In the genomic region with DNA sequence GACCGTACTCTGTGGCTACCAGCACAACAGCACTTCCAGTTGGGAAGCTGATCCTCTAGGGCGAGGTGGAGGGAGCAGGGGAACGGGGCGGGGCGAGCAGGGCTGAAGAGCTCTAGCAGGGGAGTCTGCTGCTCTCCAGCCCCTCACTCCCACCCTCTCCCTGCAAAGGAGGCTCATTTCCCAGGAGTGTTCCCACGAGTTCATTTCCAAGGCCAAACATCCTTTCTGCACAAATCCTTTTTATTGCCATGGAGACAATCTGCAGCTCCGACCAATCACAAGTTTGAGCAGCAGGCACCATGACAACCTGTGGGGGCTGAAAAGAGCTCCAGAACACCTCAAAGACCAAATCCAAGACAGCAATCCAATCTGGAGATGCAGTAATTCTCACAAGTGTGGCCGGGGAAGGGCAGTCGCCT, we compare ENCODE assay signal across 12 mouse cellular contexts. TPM values are rescaled to one million over a fixed set of nuclear protein-coding genes. Genes with fewer than 3 reads are reported as not detected.
DNase-seq lines count a peak whose midpoint lies in the region; ATAC-seq and TF ChIP-seq lines count a peak whose summit lies in the region.
"Had no signal": no experiment of that assay in that cellular context is flagged by ENCODE, and none has a peak within 500 bp of the region (broad histone marks: within the 10 kb centered on the region; RNA-seq: fewer than 3 reads in every experiment).

No protein-coding gene starts in this region.

- peak; percentile 29; the same call in 1 of the 2 replicates for ATAC-seq in stomach, embryonic 16.5 days (ENCODE audit: insufficient read depth, low FRiP score)
- ATAC-seq in stomach, postnatal 0 days (ENCODE audit: low FRiP score, low TSS enrichment), result no peak
- peak; percentile 78; the same call in 1 of the 2 replicates for ATAC-seq in hindbrain, embryonic 14.5 days (ENCODE audit: low FRiP score)
- ATAC-seq in limb, embryonic 14.5 days (ENCODE audit: low FRiP score, low read depth), result peak; percentile 78

- no peak overlapping the region for H3K4me2 ChIP-seq in stomach, embryonic 16.5 days (ENCODE audit: low read depth, low read length)
- no peak overlapping the region for H3K4me2 ChIP-seq in stomach, postnatal 0 days (replicated peaks; ENCODE audit: low read depth)
- no peak overlapping the region for H3K4me2 ChIP-seq in hindbrain, embryonic 14.5 days (replicated peaks)
- H3K4me2 ChIP-seq in limb, embryonic 14.5 days (replicated peaks; ENCODE audit: low read depth, low read length, severe bottlenecking), result no peak overlapping the region
- H3K4me2 ChIP-seq: embryonic facial prominence, embryonic 15.5 days had no signal

- no peak for TF ChIP-seq POLR2A in limb, embryonic 14.5 days (IDR thresholded peaks at IDR 0.05; ENCODE audit: borderline replicate concordance, extremely low read depth, insufficient read depth, insufficient read length)

- intact Hi-C loops in gastrocnemius, postnatal 36 days (cut with DNase I), result no loop called here

- no peak overlapping the region for H3K27ac ChIP-seq in stomach, embryonic 16.5 days (ENCODE audit: low read length)
- no peak overlapping the region for H3K27ac ChIP-seq in stomach, postnatal 0 days (replicated peaks)
- H3K27ac ChIP-seq in hindbrain, embryonic 14.5 days, result peak overlapping the region; percentile 39
- H3K27ac ChIP-seq in limb, embryonic 14.5 days (replicated peaks; ENCODE audit: low read depth, low read length), result no peak overlapping the region
- H3K27ac ChIP-seq: embryonic facial prominence, embryonic 15.5 days; liver, embryonic 14.5 days had no signal

- no peak for TF ChIP-seq EP300 in stomach, postnatal 0 days (optimal IDR thresholded peaks at IDR 0.05)

- H3K9me3 ChIP-seq in stomach, embryonic 16.5 days (replicated peaks; ENCODE audit: control insufficient read depth, low read length), result no peaks in the 10 kb centered on the region
- H3K9me3 ChIP-seq in stomach, postnatal 0 days (ENCODE audit: control insufficient read depth, low read length), result no peaks in the 10 kb centered on the region
- H3K9me3 ChIP-seq in hindbrain, embryonic 14.5 days (ENCODE audit: control insufficient read depth, low read length), result no peaks in the 10 kb centered on the region
- no peaks in the 10 kb centered on the region for H3K9me3 ChIP-seq in limb, embryonic 14.5 days (ENCODE audit: control insufficient read depth, low read length)
- H3K9me3 ChIP-seq: embryonic facial prominence, embryonic 15.5 days had no signal

- H3K27me3 ChIP-seq in stomach, embryonic 16.5 days (ENCODE audit: control insufficient read depth, insufficient read depth, low read length), result no peaks in the 10 kb centered on the region
- H3K27me3 ChIP-seq in stomach, postnatal 0 days (ENCODE audit: control insufficient read depth, insufficient read depth, low read length), result no peaks in the 10 kb centered on the region
- H3K27me3 ChIP-seq in hindbrain, embryonic 14.5 days (ENCODE audit: control insufficient read depth, insufficient read depth, low read length), result 0 out of 2 replicates have a peak, but pooled peaks cover 3% of the 10 kb centered on the region
- H3K27me3 ChIP-seq in limb, embryonic 14.5 days (ENCODE audit: control insufficient read depth, insufficient read depth, low read length), result no peaks in the 10 kb centered on the region
- H3K27me3 ChIP-seq: embryonic facial prominence, embryonic 15.5 days had no signal

- H3K9ac ChIP-seq in stomach, embryonic 16.5 days (ENCODE audit: low read length), result no peak overlapping the region
- H3K9ac ChIP-seq in stomach, postnatal 0 days (ENCODE audit: low read length), result no peak overlapping the region
- no peak overlapping the region for H3K9ac ChIP-seq in hindbrain, embryonic 14.5 days
- no peak overlapping the region for H3K9ac ChIP-seq in limb, embryonic 14.5 days (ENCODE audit: low read depth, low read length, severe bottlenecking)
- H3K9ac ChIP-seq: embryonic facial prominence, embryonic 15.5 days; liver, embryonic 14.5 days had no signal

- H3K36me3 ChIP-seq in stomach, embryonic 16.5 days (ENCODE audit: control insufficient read depth, insufficient read depth, low read length), result no peaks in the 10 kb centered on the region
- no peaks in the 10 kb centered on the region for H3K36me3 ChIP-seq in stomach, postnatal 0 days (ENCODE audit: control insufficient read depth, insufficient read depth, low read length)
- no peaks in the 10 kb centered on the region for H3K36me3 ChIP-seq in hindbrain, embryonic 14.5 days (replicated peaks; ENCODE audit: control insufficient read depth, insufficient read depth)
- no peaks in the 10 kb centered on the region for H3K36me3 ChIP-seq in limb, embryonic 14.5 days (ENCODE audit: control insufficient read depth, insufficient read depth, low read length)
- H3K36me3 ChIP-seq: embryonic facial prominence, embryonic 15.5 days had no signal

- H3K4me1 ChIP-seq in stomach, embryonic 16.5 days (ENCODE audit: control insufficient read depth, insufficient read depth, low read length), result no peaks in the 10 kb centered on the region
- no peaks in the 10 kb centered on the region for H3K4me1 ChIP-seq in stomach, postnatal 0 days (replicated peaks; ENCODE audit: control insufficient read depth, insufficient read depth)
- peaks cover 14% of the 10 kb centered on the region for H3K4me1 ChIP-seq in hindbrain, embryonic 14.5 days (replicated peaks; ENCODE audit: control insufficient read depth, insufficient read depth, low read length)
- no peaks in the 10 kb centered on the region; the same call in 1 of the 2 replicates for H3K4me1 ChIP-seq in limb, embryonic 14.5 days (ENCODE audit: control insufficient read depth, insufficient read depth, low read length)
- H3K4me1 ChIP-seq: embryonic facial prominence, embryonic 15.5 days had no signal

- DNase-seq in stomach, postnatal 0 days (ENCODE audit: low spot score), result no peak
- DNase-seq in hindbrain, embryonic 14.5 days (ENCODE audit: low spot score), result peak; percentile 35
- DNase-seq in limb, embryonic 14.5 days (ENCODE audit: low spot score), result peak; percentile 18
- DNase-seq in testis, postnatal 14 days (ENCODE audit: low spot score), result peak; percentile 71
- no peak for DNase-seq in spleen, adult 12 weeks (ENCODE audit: low spot score)
- DNase-seq in gastrocnemius, postnatal 36 days, result no peak
- DNase-seq in urinary bladder, postnatal 4 days (ENCODE audit: low spot score in 2 of 2), result no peak

- TF ChIP-seq CTCF in stomach, postnatal 0 days (IDR thresholded peaks at IDR 0.05; ENCODE audit: low read depth), result no peak

- H3K4me3 ChIP-seq in stomach, embryonic 16.5 days (replicated peaks; ENCODE audit: low read length), result no peak overlapping the region
- H3K4me3 ChIP-seq in stomach, postnatal 0 days (ENCODE audit: low read depth, low read length), result no peak overlapping the region
- no peak overlapping the region for H3K4me3 ChIP-seq in hindbrain, embryonic 14.5 days (replicated peaks; ENCODE audit: low read length)
- no peak overlapping the region for H3K4me3 ChIP-seq in limb, embryonic 14.5 days (replicated peaks; ENCODE audit: low read length)
- H3K4me3 ChIP-seq: embryonic facial prominence, embryonic 15.5 days had no signal

- 31% methylated on average over 9 of the region's 9 CpGs for WGBS in stomach, embryonic 16.5 days
- 34% methylated on average over 9 of the region's 9 CpGs for WGBS in stomach, postnatal 0 days
- 26% methylated on average over 9 of the region's 9 CpGs for WGBS in hindbrain, embryonic 14.5 days
- 30% methylated on average over 9 of the region's 9 CpGs for WGBS in limb, embryonic 14.5 days

RNA-seq across cellular contexts. Expression of a gene that starts 32.4 kb away (rescaled TPM):
- 0.22 TPM in 1 of 2 replicates, not detected in the other for polyA plus RNA-seq in stomach, embryonic 16.5 days (2015; fragmentation: Nextera tagmentation; extraction: Ambion mirVana)
- 0.18 and 0.23 TPM in 2 replicates for polyA plus RNA-seq in stomach, postnatal 0 days (2015; fragmentation: Nextera tagmentation; extraction: Ambion mirVana)
- 1.4 and 1.8 TPM in 2 replicates for polyA plus RNA-seq in hindbrain, embryonic 14.5 days (2014; fragmentation: Nextera tagmentation; extraction: Ambion mirVana)
- polyA plus RNA-seq in limb, embryonic 14.5 days (2012; rRNA removed), result 0.34 and 0.38 TPM in 2 replicates
- 0.47 TPM in 1 of 2 replicates, not detected in the other for polyA plus RNA-seq in limb, embryonic 14.5 days (2014; fragmentation: Nextera tagmentation; extraction: Ambion mirVana)
- total RNA-seq in gastrocnemius, postnatal 36 days (2021), result not detected
- total RNA-seq: MEL had no signal
- polyA plus RNA-seq: small intestine, adult 2 months had no signal

Comparison
In these comparisons a context has a peak if more than half of its experiments do, and no peak if none do; other contexts are left out.
1. DNase-seq: peak in hindbrain, embryonic 14.5 days (single experiment), limb, embryonic 14.5 days (single experiment) and testis, postnatal 14 days (single experiment); none in stomach, postnatal 0 days (single experiment), spleen, adult 12 weeks (single experiment), gastrocnemius, postnatal 36 days (0 of 2) and urinary bladder, postnatal 4 days (0 of 2).